Mouse (Mus musculus): Measurements from ENCODE around the gene 2310009B15Rik. TPM values are rescaled to one million over a fixed set of nuclear protein-coding genes. Genes with fewer than 3 reads are reported as not detected.

Gene 2310009B15Rik
- total and polyA plus RNA-seq, 3 experiments = 10.4 to 19.3 TPM; not detected in 1

DNA sequence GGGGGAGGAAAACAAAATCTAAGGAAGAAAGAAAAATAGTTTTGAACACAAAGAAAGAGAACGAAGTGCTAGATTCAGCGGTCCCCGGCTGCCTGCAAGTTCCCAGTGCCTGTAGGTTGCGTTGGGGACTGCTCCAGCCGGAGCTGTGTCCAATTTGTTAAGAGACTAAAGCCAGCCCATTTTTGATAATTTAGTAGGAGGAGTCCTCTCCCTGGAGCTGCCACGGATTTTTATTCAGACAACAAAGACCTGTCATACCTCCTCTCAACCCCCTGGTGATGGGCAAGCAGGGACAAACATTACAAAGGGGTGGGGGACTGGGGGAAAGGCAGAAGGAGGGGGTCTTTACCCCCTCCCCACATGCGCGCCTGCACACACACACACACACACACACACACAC lies 14.3 kb downstream of the 2310009B15Rik start:
- no peaks in the 10 kb centered on the region for H3K4me1 ChIP-seq (ENCODE audit: control insufficient read depth in 1 of 2, insufficient read depth in 2 of 2, low read length in 2 of 2)
- no peaks in the 10 kb centered on the region for H3K27me3 ChIP-seq (ENCODE audit: control insufficient read depth in 1 of 2, insufficient read depth in 2 of 2, low read length in 2 of 2)
- no peak overlapping the region for H3K27ac ChIP-seq (ENCODE audit: control insufficient read depth, low read depth, low read length)
- TF ChIP-seq CTCF (IDR thresholded peaks at IDR 0.05 in 2 of 3, conservative IDR thresholded peaks at IDR 0.05 in 1 of 3; ENCODE audit: control insufficient read depth in 1 of 3, insufficient read depth in 1 of 3, low read depth in 2 of 3, low read length in 3 of 3, poor library complexity in 1 of 3, severe bottlenecking in 1 of 3) (no peak), MAZ (IDR thresholded peaks at IDR 0.05; ENCODE audit: low read depth, low read length) (no peak), RCOR1 (IDR thresholded peaks at IDR 0.05; ENCODE audit: low read depth, low read length) (no peak), CHD2 (IDR thresholded peaks at IDR 0.05; ENCODE audit: low read length) (no peak), GABPA (IDR thresholded peaks at IDR 0.05; ENCODE audit: low read depth, low read length) (no peak)
- H3K9ac ChIP-seq (ENCODE audit: control insufficient read depth, low read depth, low read length, poor library complexity, severe bottlenecking) = peak overlapping the region; percentile 44; the same call in 1 of the 2 replicates
- peak; percentile 65 for DNase-seq (ENCODE audit: low read depth, low spot score)
- H3K9me3 ChIP-seq (replicated peaks; ENCODE audit: insufficient read depth, low read length) = no peaks in the 10 kb centered on the region
- peak overlapping the region; percentile 60 to 80 for H3K4me3 ChIP-seq (ENCODE audit: control insufficient read depth in 1 of 2, insufficient read depth in 1 of 2, low read depth in 2 of 2, low read length in 2 of 2)
- H3K36me3 ChIP-seq (ENCODE audit: control insufficient read depth in 1 of 2, insufficient read depth in 2 of 2, low read length in 2 of 2) = peaks cover 0 to 2% of the 10 kb centered on the region in 2 experiments; a peak in 1 of 4 replicates
- no peaks in the 10 kb centered on the region; the same call in 1 of the 2 replicates for H3K79me2 ChIP-seq (ENCODE audit: control insufficient read depth, insufficient read depth, low read length, poor library complexity)

DNA sequence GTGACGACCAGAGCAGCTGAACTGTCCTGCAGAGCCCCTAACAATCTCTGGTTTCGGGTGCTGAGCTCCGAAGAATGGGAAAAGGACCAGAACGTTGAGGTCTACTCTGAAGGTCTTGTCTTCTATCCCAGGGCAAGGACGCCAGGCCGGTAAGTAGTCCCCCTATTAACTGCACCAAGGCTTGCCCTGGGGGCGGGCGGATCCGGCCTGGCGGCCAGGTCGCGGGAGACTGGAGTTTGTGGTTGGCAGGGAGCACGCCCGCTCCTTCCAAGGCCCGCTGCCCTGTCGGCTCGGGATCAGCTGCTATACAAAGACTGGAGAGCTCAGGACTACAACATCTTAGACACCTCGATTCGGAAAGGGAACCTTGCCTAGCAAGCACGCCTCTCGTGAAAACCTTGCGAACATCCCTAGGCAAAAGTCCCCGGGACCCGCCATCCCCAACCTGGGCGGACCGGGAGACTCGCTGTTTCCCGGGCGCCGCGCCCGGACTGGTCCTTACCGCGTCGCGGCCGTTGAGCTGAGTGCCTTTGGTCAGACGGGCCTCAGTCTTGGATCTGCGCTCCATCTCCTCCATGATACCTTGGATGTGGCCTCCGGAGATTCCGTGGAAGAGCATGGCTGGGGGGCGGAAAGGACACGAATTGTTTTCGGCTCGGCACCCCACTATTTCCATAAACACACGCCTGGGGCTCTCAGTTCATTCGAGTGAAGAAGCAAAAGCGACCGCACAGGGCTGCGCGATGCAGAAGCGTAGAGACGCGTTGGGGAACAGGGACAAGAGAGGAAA lies 15.2 kb downstream of the 2310009B15Rik start:
- peak; percentile 33 for DNase-seq (ENCODE audit: low read depth, low spot score)
- peaks cover 0 to 2% of the 10 kb centered on the region in 2 experiments; a peak in 1 of 4 replicates for H3K36me3 ChIP-seq (ENCODE audit: control insufficient read depth in 1 of 2, insufficient read depth in 2 of 2, low read length in 2 of 2)
- H3K27me3 ChIP-seq (ENCODE audit: control insufficient read depth in 1 of 2, insufficient read depth in 2 of 2, low read length in 2 of 2) = no peaks in the 10 kb centered on the region
- H3K9me3 ChIP-seq (replicated peaks; ENCODE audit: insufficient read depth, low read length) = no peaks in the 10 kb centered on the region
- H3K27ac ChIP-seq (ENCODE audit: control insufficient read depth, low read depth, low read length) = no peak overlapping the region
- peak overlapping the region; percentile 44 for H3K9ac ChIP-seq (ENCODE audit: control insufficient read depth, low read depth, low read length, poor library complexity, severe bottlenecking)
- TF ChIP-seq NRF1 (IDR thresholded peaks at IDR 0.05; ENCODE audit: insufficient read depth, low read depth, low read length, poor library complexity, severe bottlenecking) = no peak
- no peak for TF ChIP-seq BHLHE40 (IDR thresholded peaks at IDR 0.05; ENCODE audit: borderline replicate concordance, low read depth, low read length)
- TF ChIP-seq SMC3 (IDR thresholded peaks at IDR 0.05; ENCODE audit: low read depth, low read length) = 0 out of 2 replicates have a peak, but pooled peaks have one; percentile 1
- no peaks in the 10 kb centered on the region for H3K4me1 ChIP-seq (ENCODE audit: control insufficient read depth in 1 of 2, insufficient read depth in 2 of 2, low read length in 2 of 2)
- no peaks in the 10 kb centered on the region; the same call in 1 of the 2 replicates for H3K79me2 ChIP-seq (ENCODE audit: control insufficient read depth, insufficient read depth, low read length, poor library complexity)
- peak overlapping the region; percentile 60 to 80 for H3K4me3 ChIP-seq (ENCODE audit: control insufficient read depth in 1 of 2, insufficient read depth in 1 of 2, low read depth in 2 of 2, low read length in 2 of 2)

DNA sequence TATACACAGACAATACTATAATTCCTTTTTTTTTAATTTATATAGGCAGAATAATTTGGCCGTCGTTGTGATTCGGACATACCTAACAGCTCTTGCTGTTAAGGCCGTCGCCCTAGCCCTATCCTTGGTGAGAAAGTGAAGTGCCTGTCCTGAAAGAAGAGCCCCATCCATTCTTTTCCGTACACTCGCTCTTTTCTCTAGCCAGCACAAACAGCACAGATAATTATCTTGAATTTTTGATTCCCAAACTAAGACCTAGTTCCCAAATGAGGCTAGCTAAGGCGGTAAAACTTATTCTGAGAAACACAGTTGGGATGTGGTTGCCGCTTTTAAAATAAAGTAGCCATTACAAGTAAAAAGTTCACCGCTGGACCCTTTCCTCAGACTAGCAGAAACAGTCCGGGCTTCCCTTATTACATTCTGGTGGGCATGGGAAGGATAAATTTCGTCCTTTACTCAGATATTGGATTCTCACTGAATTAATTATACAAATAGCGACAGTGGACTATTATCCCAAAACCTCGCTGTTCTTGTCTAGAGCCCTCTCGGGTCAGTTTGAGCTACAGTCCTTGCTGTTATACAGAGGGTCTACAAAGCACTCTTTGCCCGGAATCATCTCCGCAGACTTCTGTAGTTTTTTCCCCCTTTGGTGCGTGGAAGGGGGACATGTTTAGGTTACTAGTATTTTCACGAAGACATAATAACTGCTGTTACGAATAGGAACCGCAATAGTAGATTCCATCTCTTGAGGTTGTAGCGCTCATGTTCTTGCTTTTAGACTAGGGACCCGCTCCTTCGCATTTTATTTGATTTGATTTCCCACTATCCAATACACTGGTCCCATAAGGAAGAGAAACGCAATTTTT lies 16.0 kb downstream of the 2310009B15Rik start:
- Histone ChIP-seq H3K27me3 (ENCODE audit: control insufficient read depth in 1 of 2, insufficient read depth in 2 of 2, low read length in 2 of 2) (no peaks in the 10 kb centered on the region), H3K36me3 (ENCODE audit: control insufficient read depth in 1 of 2, insufficient read depth in 2 of 2, low read length in 2 of 2) (peaks cover 0 to 3% of the 10 kb centered on the region in 2 experiments; a peak in 1 of 4 replicates)

More for the DNA sequence above, 16.0 kb downstream of the 2310009B15Rik start:
- Histone ChIP-seq H3K9ac (ENCODE audit: control insufficient read depth, low read depth, low read length, poor library complexity, severe bottlenecking) (no peak overlapping the region), H3K27ac (ENCODE audit: control insufficient read depth, low read depth, low read length) (no peak overlapping the region), H3K4me3 (ENCODE audit: control insufficient read depth in 1 of 2, insufficient read depth in 1 of 2, low read depth in 2 of 2, low read length in 2 of 2) (no peak overlapping the region), H3K79me2 (ENCODE audit: control insufficient read depth, insufficient read depth, low read length, poor library complexity) (no peaks in the 10 kb centered on the region; the same call in 1 of the 2 replicates), H3K4me1 (ENCODE audit: control insufficient read depth in 1 of 2, insufficient read depth in 2 of 2, low read length in 2 of 2) (no peaks in the 10 kb centered on the region), H3K9me3 (replicated peaks; ENCODE audit: insufficient read depth, low read length) (no peaks in the 10 kb centered on the region)
- no peak for TF ChIP-seq RCOR1 (IDR thresholded peaks at IDR 0.05; ENCODE audit: low read depth, low read length)
- TF ChIP-seq GABPA (IDR thresholded peaks at IDR 0.05; ENCODE audit: low read depth, low read length) = no peak
- DNase-seq (ENCODE audit: low read depth, low spot score) = no peak
